Mouse (Mus musculus) spleen, adult 2 months (tissue): ENCODE results near the gene Ttc39d.

ENCODE experiments used
- CTCF ChIP-seq: fragments of 200-500 bp; IDR thresholded peaks from 2 replicates; pipeline ENCODE4 v1.5.1; 2011; ENCODE audit warnings: mild to moderate bottlenecking, inconsistent platforms; ENCODE audit not compliant: insufficient read depth, insufficient read length, insufficient replicate concordance; ENCODE audit errors: extremely low read depth
- POLR2A ChIP-seq: fragments of 200-500 bp; IDR thresholded peaks from 2 replicates; pipeline ENCODE4 v1.6.1; 2011; ENCODE audit warnings: low read depth, low read length, inconsistent platforms

DNA sequence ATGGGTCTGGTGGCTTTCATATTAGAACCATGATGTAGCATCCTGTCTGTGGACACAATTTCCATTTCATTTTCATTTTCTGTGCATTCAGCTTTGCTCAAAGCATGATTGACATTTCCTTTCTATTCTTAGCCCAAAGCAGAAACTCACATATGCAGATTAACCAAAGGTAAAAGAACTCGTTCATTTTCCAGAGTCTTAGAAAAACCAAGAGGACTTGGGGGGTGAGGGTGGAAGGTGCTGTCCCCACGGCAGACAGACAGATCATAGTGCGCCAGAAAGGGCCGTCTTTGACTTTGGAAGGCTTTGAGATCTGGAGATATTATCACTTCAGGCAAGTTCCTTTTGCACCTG is 31.9 kb upstream of the Ttc39d start:
- TF ChIP-seq CTCF = no peak
- TF ChIP-seq POLR2A = no peak
